Mouse (Mus musculus) regulatory T cell (primary cell): ENCODE measurements around the gene Ldhc.
"Not testable (repeated sequence)": the region's sequence is repeated elsewhere in the genome, so short reads cannot be mapped to it uniquely, and the experiment has no call there.

ENCODE experiments used
- in situ Hi-C: fragments of 300-600 bp; cut with MboI, MseI; formaldehyde crosslinking; loops from one replicate; pipeline ENCODE4 v1.15.1; 2025; ENCODE audit warnings: high pct_unique_total_duplicates

Ldhc gene

GRCm38 (mm10) chr7:46860996-46861395, at the start of gene Ldhc:
TSS of gene Ldhc (plus strand) at chr7:46861203.
- in situ Hi-C loops: no loop called here

- in situ Hi-C loops: no loop called here
Observed at GRCm38 (mm10) chr7:46814012-46814411, 47.0 kb upstream of the Ldhc start.

- in situ Hi-C loops: not testable (repeated sequence)
Observed at GRCm38 (mm10) chr7:46820876-46821632, 39.9 kb upstream of the Ldhc start.

- in situ Hi-C loops: loop anchor here (25.0 kb wide), 1 partner anchor 1865 kb away; the partner anchor contains the start of gene Cpt1c
Observed at GRCm38 (mm10) chr7:46827046-46827802, 33.8 kb upstream of the Ldhc start.

- in situ Hi-C loops: loop anchor here (25.0 kb wide), 1 partner anchor 1865 kb away; the partner anchor contains the start of gene Cpt1c
Observed at GRCm38 (mm10) chr7:46827803-46828184, 33.2 kb upstream of the Ldhc start.

GRCm38 (mm10) chr7:46829911-46830310, 31.1 kb upstream of the Ldhc start:
- in situ Hi-C loops: loop anchor here (10.0 to 25.0 kb wide), 2 partner anchors 1325 to 1868 kb away; partner anchors contain the start of gene Cpt1c

GRCm38 (mm10) chr7:46830799-46831590, 30.0 kb upstream of the Ldhc start:
- in situ Hi-C loops: loop anchor here (10.0 to 25.0 kb wide), 2 partner anchors 1326 to 1869 kb away; partner anchors contain the start of gene Cpt1c

GRCm38 (mm10) chr7:46831693-46832092, 29.3 kb upstream of the Ldhc start:
- in situ Hi-C loops: loop anchor here (10.0 to 25.0 kb wide), 2 partner anchors 1327 to 1869 kb away; partner anchors contain the start of gene Cpt1c

- in situ Hi-C loops: loop anchor here (10.0 to 25.0 kb wide), 2 partner anchors 1327 to 1870 kb away; partner anchors contain the start of gene Cpt1c
Observed at GRCm38 (mm10) chr7:46832112-46832810, 28.7 kb upstream of the Ldhc start.

- in situ Hi-C loops: loop anchor here (10.0 to 25.0 kb wide), 2 partner anchors 1328 to 1871 kb away; partner anchors contain the start of gene Cpt1c
Observed at GRCm38 (mm10) chr7:46833266-46833665, 27.7 kb upstream of the Ldhc start.

GRCm38 (mm10) chr7:46833670-46834255, 27.2 kb upstream of the Ldhc start:
- in situ Hi-C loops: loop anchor here (10.0 to 25.0 kb wide), 2 partner anchors 1329 to 1871 kb away; partner anchors contain the start of gene Cpt1c

GRCm38 (mm10) chr7:46834994-46835610, 25.9 kb upstream of the Ldhc start:
- in situ Hi-C loops: loop anchor here (10.0 to 25.0 kb wide), 2 partner anchors 1330 to 1873 kb away; partner anchors contain the start of gene Cpt1c

- in situ Hi-C loops: loop anchor here (10.0 to 25.0 kb wide), 2 partner anchors 1332 to 1874 kb away; partner anchors contain the start of gene Cpt1c
Observed at GRCm38 (mm10) chr7:46836357-46836756, 24.6 kb upstream of the Ldhc start.

GRCm38 (mm10) chr7:46837073-46837472, 23.9 kb upstream of the Ldhc start:
- in situ Hi-C loops: loop anchor here (10.0 to 25.0 kb wide), 2 partner anchors 1332 to 1875 kb away; partner anchors contain the start of gene Cpt1c

GRCm38 (mm10) chr7:46838104-46838671, 22.8 kb upstream of the Ldhc start:
- in situ Hi-C loops: loop anchor here (10.0 to 25.0 kb wide), 2 partner anchors 1333 to 1876 kb away; partner anchors contain the start of gene Cpt1c

- in situ Hi-C loops: loop anchor here (10.0 to 25.0 kb wide), 2 partner anchors 1334 to 1877 kb away; partner anchors contain the start of gene Cpt1c
Observed at GRCm38 (mm10) chr7:46838891-46839302, 22.1 kb upstream of the Ldhc start.

- in situ Hi-C loops: loop anchor here (10.0 to 25.0 kb wide), 2 partner anchors 1335 to 1877 kb away; partner anchors contain the start of gene Cpt1c
Observed at GRCm38 (mm10) chr7:46839446-46839845, 21.6 kb upstream of the Ldhc start.

- in situ Hi-C loops: loop anchor here (5.0 to 25.0 kb wide), 3 partner anchors 167 to 1878 kb away; partner anchors contain the start of genes Cpt1c and Spty2d1
Observed at GRCm38 (mm10) chr7:46839861-46840260, 21.1 kb upstream of the Ldhc start.
